Mouse (Mus musculus): ENCODE data around the gene Mcu. TPM values are rescaled to one million over a fixed set of nuclear protein-coding genes. Genes with fewer than 3 reads are reported as not detected.

Mcu gene
- polyA plus RNA-seq, 1 experiment: 32.4 TPM

DNA sequence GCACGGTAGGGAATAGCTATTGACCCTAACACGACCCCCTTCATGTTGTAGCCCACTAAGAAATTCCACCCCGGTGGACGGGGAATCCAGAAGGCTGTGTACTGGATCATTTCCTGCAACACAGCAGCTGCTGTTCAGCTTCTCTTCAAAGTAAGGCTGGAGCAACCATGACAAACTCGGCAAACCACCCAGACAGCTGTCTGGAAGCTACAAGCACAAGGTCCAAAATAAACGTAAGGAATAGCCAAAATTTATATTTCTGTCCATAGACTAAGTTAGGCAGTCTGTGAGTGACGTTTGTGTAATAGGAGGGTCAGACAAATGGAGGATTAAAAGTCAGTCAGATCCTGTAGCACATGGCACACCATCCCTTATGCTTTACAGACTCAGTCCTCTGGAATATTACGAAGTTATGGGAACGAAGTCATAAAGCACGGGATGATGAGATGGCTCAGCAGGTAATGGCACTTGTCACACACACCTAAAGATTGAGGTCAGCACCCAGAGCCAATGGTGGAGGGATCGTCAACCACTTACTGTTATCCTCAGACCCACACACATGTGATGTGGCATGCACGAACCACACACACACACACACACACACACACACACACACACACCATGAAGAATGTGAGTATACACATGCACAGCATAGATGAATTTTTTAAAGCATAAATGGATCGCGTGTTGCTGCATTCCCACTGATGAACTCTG, 105.6 kb downstream of the Mcu start:
- no peak overlapping the region for H3K27ac ChIP-seq (ENCODE audit: insufficient read depth, low read length)
- no peak overlapping the region for H3K4me3 ChIP-seq (replicated peaks; ENCODE audit: insufficient read depth, low read depth, low read length)
- 62% methylated on average over 14 of the region's 14 CpGs for WGBS
- DNase-seq: no peak
- no peaks in the 10 kb centered on the region for H3K27me3 ChIP-seq (ENCODE audit: control insufficient read depth, insufficient read depth, low read length)
- TF ChIP-seq POLR2A (IDR thresholded peaks at IDR 0.05; ENCODE audit: borderline replicate concordance, insufficient read depth, low read length): no peak
- TF ChIP-seq CTCF (IDR thresholded peaks at IDR 0.05; ENCODE audit: borderline replicate concordance, insufficient read depth, low read depth, low read length): no peak
- peaks cover 9% of the 10 kb centered on the region for H3K4me1 ChIP-seq (ENCODE audit: control insufficient read depth, insufficient read depth, low read length)

DNA sequence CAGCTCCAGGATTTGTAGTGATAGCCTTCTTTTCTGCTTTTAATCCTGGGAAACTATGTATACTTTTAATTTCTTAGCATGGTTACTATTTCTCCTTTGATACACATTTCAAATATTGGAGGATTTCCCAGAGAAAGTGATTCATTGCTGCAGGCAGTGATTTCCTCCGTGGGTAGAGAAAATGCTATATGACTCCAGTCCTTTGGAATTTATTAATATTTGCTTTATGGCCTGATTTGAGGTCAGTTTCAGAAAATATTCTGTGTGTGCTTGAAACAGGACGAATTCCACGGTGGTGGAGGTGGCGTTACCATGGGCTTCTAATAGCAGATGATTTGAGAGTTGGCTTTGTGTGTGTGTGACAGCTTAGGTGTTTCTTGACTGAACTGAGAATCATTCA, 107.3 kb downstream of the Mcu start:
- WGBS: 66% methylated on average over 4 of the region's 4 CpGs
- no peaks in the 10 kb centered on the region for H3K27me3 ChIP-seq (ENCODE audit: control insufficient read depth, insufficient read depth, low read length)
- DNase-seq: no peak
- H3K4me3 ChIP-seq (replicated peaks; ENCODE audit: insufficient read depth, low read depth, low read length): no peak overlapping the region
- H3K4me1 ChIP-seq (ENCODE audit: control insufficient read depth, insufficient read depth, low read length): peaks cover 9% of the 10 kb centered on the region
- no peak overlapping the region for H3K27ac ChIP-seq (ENCODE audit: insufficient read depth, low read length)
- TF ChIP-seq POLR2A (IDR thresholded peaks at IDR 0.05; ENCODE audit: borderline replicate concordance, insufficient read depth, low read length) (no peak), CTCF (IDR thresholded peaks at IDR 0.05; ENCODE audit: borderline replicate concordance, insufficient read depth, low read depth, low read length) (no peak)

DNA sequence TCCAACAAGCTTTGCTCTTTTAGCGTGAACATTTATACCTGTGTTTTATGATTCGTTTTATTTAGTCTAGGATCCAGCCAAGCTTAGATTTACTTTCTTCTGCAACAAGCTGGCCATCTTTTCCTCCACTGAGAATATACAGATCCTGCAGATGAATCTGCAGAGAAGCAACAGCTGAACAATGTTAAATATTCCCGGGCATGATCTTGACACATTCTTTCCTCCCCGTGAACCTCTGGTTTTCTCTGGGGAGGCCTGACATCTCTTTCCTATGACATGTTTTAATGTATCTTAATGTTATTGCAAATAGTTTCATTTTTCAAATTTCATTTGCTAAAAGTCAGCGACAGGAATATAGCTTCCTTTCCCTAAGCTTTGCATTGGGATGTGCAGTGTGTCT, 109.8 kb downstream of the Mcu start:
- no peak for DNase-seq
- TF ChIP-seq CTCF (IDR thresholded peaks at IDR 0.05; ENCODE audit: borderline replicate concordance, insufficient read depth, low read depth, low read length) (no peak), POLR2A (IDR thresholded peaks at IDR 0.05; ENCODE audit: borderline replicate concordance, insufficient read depth, low read length) (no peak)
- 79% methylated on average over 5 of the region's 5 CpGs for whole genome bisulfite sequencing
- no peak overlapping the region for H3K4me3 ChIP-seq (replicated peaks; ENCODE audit: insufficient read depth, low read depth, low read length)
- no peaks in the 10 kb centered on the region for H3K27me3 ChIP-seq (ENCODE audit: control insufficient read depth, insufficient read depth, low read length)
- H3K27ac ChIP-seq (ENCODE audit: insufficient read depth, low read length): no peak overlapping the region
- peaks cover 13% of the 10 kb centered on the region for H3K4me1 ChIP-seq (ENCODE audit: control insufficient read depth, insufficient read depth, low read length)

DNA sequence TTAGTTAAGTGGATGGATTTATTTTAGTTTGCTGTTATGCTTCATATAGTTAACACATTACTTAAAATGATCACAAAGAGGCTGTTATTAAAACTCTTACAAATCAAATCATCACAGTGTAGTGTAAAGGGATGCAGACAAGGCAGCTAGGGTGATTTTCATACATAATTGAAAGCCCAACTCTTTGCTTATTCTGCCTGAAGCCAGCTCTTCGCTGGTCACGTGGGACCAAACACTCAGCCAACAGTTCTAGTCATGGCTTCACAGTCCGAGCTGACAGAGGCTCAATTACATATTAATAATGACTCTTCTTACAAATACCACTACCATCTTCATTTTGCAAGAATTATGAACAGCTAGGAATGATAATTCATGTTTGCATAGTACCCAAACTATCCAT, 112.2 kb downstream of the Mcu start:
- Histone ChIP-seq H3K4me3 (replicated peaks; ENCODE audit: insufficient read depth, low read depth, low read length) (no peak overlapping the region), H3K27ac (ENCODE audit: insufficient read depth, low read length) (no peak overlapping the region), H3K27me3 (ENCODE audit: control insufficient read depth, insufficient read depth, low read length) (no peaks in the 10 kb centered on the region), H3K4me1 (ENCODE audit: control insufficient read depth, insufficient read depth, low read length) (peaks cover 9% of the 10 kb centered on the region)
- no peak for DNase-seq
- no peak for TF ChIP-seq POLR2A (IDR thresholded peaks at IDR 0.05; ENCODE audit: borderline replicate concordance, insufficient read depth, low read length)
- WGBS: 30% methylated on average over 3 of the region's 3 CpGs

DNA sequence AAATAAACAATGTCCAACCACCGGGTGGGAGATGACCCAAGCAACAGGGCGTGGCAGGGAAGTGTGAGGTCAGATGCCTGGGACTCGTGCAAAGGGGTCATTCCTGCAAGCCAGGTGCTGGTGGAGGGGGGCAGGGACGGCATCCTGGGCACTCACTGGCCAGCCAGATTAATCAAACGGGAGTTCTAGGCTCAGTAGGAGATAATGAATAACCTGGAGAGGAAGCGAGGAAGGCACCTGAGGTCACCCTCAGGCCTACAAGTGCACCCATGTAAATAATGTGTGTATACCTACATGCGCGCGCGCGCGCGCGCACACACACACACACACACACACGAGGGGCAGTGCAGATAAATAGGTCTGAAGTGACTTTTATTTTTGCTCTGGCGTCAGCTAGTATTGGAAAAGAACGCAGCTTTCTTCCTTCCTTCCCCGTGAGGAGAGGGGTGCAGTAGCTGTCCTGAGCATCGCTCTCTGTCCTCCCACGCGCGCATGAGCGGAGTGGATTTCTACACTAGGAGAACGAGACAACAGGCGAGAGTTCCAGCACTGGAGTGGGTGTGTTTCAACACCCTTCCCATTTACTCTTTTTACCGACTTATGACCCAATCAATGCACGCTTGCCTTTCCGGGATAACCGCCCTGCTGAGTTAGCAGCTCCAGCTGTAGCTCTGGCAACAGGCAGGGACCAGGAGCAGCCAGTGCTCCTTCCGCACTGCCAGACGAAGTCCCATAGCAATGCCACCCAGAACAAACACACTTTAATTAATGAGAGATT, 112.9 kb downstream of the Mcu start:
- Histone ChIP-seq H3K4me1 (ENCODE audit: control insufficient read depth, insufficient read depth, low read length) (peaks cover 9% of the 10 kb centered on the region), H3K27me3 (ENCODE audit: control insufficient read depth, insufficient read depth, low read length) (no peaks in the 10 kb centered on the region), H3K27ac (ENCODE audit: insufficient read depth, low read length) (no peak overlapping the region), H3K4me3 (replicated peaks; ENCODE audit: insufficient read depth, low read depth, low read length) (peak overlapping the region; percentile 8)
- TF ChIP-seq POLR2A (IDR thresholded peaks at IDR 0.05; ENCODE audit: borderline replicate concordance, insufficient read depth, low read length): no peak
- no peak for TF ChIP-seq CTCF (IDR thresholded peaks at IDR 0.05; ENCODE audit: borderline replicate concordance, insufficient read depth, low read depth, low read length)
- WGBS: 48% methylated on average over 31 of the region's 31 CpGs
- DNase-seq: no peak

DNA sequence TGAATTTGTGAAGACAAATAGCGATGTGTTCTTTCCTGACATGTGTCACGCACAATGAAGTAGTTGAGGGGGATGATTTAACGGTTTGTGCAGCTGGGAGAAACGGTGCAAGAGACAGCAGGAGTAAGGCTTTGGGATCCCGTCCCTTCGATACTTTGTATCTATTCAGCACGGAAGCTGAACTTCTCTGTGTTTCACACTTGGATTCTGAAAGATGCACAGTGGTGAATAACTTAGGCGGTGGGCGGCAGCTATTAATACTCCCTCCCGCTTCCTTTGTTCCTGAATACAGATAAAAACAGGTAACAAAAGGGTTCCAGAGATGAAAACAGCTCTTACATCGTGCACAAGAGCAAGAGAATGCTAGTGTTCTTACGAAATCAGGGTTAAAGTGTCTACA, 114.1 kb downstream of the Mcu start:
- H3K27me3 ChIP-seq (ENCODE audit: control insufficient read depth, insufficient read depth, low read length): no peaks in the 10 kb centered on the region
- TF ChIP-seq CTCF (IDR thresholded peaks at IDR 0.05; ENCODE audit: borderline replicate concordance, insufficient read depth, low read depth, low read length) (no peak), POLR2A (IDR thresholded peaks at IDR 0.05; ENCODE audit: borderline replicate concordance, insufficient read depth, low read length) (no peak)
- WGBS: 84% methylated on average over 12 of the region's 12 CpGs

DNA sequence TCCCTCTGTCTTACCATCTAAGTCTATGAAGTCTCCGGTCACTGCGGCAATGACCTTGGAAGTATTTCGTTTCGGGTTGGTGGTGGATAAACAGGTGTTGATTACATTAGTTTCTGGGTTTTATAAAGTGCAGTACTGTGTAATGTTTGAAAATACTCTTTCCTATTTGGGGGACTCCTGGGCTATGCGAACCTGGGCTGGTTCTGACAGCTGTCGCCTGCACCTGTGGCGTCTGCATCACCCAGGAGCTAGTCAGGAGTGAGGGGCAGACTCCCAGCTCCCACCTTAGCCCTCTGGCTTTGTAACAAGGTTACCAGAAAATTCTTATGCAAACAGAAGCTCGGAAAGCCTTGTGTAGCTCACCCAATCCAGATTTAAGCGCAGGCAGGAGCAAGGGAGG, 114.7 kb downstream of the Mcu start:
- DNase-seq: no peak
- H3K4me3 ChIP-seq (replicated peaks; ENCODE audit: insufficient read depth, low read depth, low read length): no peak overlapping the region
- TF ChIP-seq POLR2A (IDR thresholded peaks at IDR 0.05; ENCODE audit: borderline replicate concordance, insufficient read depth, low read length): no peak
- TF ChIP-seq CTCF (IDR thresholded peaks at IDR 0.05; ENCODE audit: borderline replicate concordance, insufficient read depth, low read depth, low read length): no peak
- peaks cover 9% of the 10 kb centered on the region for H3K4me1 ChIP-seq (ENCODE audit: control insufficient read depth, insufficient read depth, low read length)
- no peak overlapping the region for H3K27ac ChIP-seq (ENCODE audit: insufficient read depth, low read length)
- WGBS: 94% methylated on average over 9 of the region's 9 CpGs
- H3K27me3 ChIP-seq (ENCODE audit: control insufficient read depth, insufficient read depth, low read length): no peaks in the 10 kb centered on the region

More for the DNA sequence above, 114.1 kb downstream of the Mcu start:
- no peak for DNase-seq
- no peak overlapping the region for H3K27ac ChIP-seq (ENCODE audit: insufficient read depth, low read length)
- peaks cover 9% of the 10 kb centered on the region for H3K4me1 ChIP-seq (ENCODE audit: control insufficient read depth, insufficient read depth, low read length)
- H3K4me3 ChIP-seq (replicated peaks; ENCODE audit: insufficient read depth, low read depth, low read length): no peak overlapping the region

DNA sequence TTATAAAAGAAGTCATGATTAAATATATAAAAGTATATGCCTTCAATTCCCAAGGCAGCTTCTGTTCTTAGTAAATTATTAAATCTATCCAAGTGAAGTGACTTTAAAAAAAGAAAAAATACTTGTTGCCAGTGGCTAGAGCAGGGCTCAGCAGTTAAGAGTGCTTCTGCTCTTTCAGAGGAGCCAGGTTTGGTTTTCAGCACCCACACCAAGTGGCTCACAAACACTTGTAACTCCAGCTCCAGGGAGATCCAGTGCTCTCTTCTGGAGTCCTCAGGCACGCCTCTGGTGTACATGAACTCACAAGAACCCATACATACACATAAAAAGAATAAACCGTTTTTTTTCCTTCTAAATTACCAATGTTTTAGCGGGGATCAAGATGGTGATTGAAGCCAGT, 116.3 kb downstream of the Mcu start:
- DNase-seq: no peak

More for the DNA sequence above, 116.3 kb downstream of the Mcu start:
- Histone ChIP-seq H3K27ac (ENCODE audit: insufficient read depth, low read length) (no peak overlapping the region), H3K4me3 (replicated peaks; ENCODE audit: insufficient read depth, low read depth, low read length) (no peak overlapping the region), H3K4me1 (ENCODE audit: control insufficient read depth, insufficient read depth, low read length) (peaks cover 9% of the 10 kb centered on the region), H3K27me3 (ENCODE audit: control insufficient read depth, insufficient read depth, low read length) (no peaks in the 10 kb centered on the region)
- TF ChIP-seq CTCF (IDR thresholded peaks at IDR 0.05; ENCODE audit: borderline replicate concordance, insufficient read depth, low read depth, low read length) (no peak), POLR2A (IDR thresholded peaks at IDR 0.05; ENCODE audit: borderline replicate concordance, insufficient read depth, low read length) (no peak)
- WGBS: 87% methylated on average over 3 of the region's 3 CpGs
